Mouse (Mus musculus): Measurements from ENCODE around the gene Gabrg3.
"Not testable (repeated sequence)": the region's sequence is repeated elsewhere in the genome, so short reads cannot be mapped to it uniquely, and the experiment has no call there.

Gene Gabrg3

DNA sequence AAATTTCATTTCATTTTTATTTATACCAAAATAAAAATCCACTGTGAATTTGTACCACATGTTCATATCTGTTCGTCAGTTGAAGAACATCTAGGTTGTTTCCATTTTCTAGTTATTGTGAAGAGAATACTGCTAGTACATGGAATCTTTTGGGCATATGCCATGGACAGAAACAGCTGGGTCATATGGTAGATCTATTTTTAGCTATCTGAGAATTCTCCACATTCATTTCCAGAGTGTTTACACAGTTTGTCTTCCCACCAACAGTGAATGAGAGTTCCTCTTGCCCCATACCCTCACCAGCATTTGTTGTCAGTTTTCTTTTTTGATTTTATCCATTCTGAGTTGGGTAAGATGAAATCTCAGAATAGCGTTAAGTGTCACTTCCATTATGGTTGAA lies 75.0 kb downstream of the Gabrg3 start:
- no peak for DNase-seq (ENCODE audit: low spot score in 2 of 2)

DNA sequence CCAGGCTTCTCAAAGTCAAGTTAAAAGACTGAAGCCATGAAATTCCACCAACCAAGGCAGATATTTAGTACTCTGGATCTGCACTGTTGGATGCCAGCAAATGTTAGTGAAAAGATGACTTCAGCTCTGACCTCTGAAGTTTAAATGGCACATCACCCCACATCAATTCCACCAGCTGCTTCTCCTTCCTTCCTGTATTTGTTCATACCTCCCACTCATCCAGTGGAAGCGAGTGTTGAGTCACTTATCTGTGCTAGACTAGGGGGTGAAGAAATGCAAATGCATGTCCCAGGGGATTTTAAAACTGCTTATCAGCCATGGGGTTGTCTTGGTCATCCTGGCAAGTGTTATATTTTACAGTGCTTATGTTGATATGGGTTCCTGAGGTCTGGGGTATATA lies 79.7 kb downstream of the Gabrg3 start:
- no peak for DNase-seq (ENCODE audit: low spot score in 2 of 2)

GRCm38 (mm10) chr7:57296639-57297038 lies 90.3 kb downstream of the Gabrg3 start:
- no peak for DNase-seq (ENCODE audit: low spot score in 2 of 2)

- DNase-seq (ENCODE audit: low spot score in 2 of 2) = no peak
Observed at GRCm38 (mm10) chr7:57294127-57294526, 92.9 kb downstream of the Gabrg3 start.

DNA sequence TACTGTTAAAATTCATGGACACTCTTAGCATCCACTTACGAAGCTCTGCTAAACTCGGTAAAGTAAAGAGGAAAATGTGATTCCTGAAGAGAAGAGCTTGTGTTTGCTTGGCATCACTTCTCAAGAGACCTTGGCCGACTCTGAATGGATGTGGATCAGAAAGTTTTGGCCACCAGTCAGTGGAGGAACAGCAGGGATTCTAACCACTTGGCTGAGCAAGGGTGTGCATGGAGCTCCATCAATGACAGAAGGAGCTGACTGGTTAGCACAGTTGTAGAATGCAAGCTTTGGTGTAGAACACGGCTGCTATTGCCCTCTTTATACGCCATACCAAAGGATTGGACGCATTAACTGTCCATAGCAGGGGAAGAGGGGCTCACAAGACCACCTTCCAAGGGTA lies 93.4 kb downstream of the Gabrg3 start:
- DNase-seq (ENCODE audit: low spot score in 2 of 2) = no peak

DNA sequence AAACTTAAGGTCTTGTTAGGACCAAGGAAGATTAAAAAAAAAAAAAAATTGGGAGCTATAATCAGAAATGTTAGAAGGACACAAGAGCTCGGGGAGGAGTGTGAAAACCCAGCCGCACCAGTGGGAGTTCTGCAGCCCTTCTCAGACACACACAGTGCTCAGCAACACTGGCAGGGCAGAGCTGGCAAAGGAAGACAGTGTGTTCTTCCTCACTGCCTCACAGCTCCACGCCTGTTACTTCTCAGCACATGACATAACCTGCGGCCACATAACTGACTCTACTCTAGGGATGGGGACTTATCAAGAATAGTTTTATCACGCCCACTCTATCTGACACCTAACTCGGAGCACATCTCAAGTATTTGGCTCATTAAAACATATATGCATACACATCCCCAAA lies 103.8 kb downstream of the Gabrg3 start:
- no peak for DNase-seq (ENCODE audit: low spot score in 2 of 2)

DNA sequence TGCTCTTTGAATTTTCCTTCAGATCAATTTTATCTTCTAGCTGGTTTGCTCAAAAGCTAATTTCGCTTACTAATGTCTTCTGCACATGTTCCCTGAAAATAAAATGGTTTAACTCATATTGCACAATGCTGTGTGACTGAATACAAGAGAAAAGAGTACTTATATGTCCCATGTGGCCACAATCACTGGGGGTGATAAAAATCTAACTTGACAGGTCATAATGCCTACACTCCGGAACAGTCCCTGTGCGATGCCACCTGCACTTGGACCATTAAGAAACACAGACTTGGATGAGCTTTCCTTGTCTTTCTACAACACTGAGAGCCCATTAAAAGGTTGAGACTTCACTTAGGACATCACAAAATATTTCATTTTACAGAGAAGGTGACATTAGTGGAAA lies 108.1 kb downstream of the Gabrg3 start:
- no peak for DNase-seq (ENCODE audit: low spot score in 2 of 2)

DNA sequence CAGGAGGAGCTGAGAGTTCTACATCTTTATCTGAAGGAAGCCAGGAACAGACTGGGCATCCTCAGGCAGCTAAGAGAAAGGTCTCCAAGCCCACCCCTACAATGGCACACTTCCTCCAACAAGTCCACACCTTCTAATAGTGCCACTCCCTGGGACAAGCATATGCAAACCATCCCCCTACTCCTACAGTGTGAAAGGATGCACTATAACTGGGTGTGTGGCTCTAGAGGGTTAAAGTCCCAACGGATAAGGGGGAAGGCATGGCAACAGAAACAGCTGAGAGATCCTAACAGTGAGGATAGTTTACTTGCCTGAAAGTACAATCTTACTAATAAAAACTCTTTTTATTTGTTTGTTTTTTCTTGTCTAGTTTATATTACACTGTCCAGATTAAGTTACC lies 126.8 kb downstream of the Gabrg3 start:
- DNase-seq (ENCODE audit: low spot score in 2 of 2) = no peak

DNA sequence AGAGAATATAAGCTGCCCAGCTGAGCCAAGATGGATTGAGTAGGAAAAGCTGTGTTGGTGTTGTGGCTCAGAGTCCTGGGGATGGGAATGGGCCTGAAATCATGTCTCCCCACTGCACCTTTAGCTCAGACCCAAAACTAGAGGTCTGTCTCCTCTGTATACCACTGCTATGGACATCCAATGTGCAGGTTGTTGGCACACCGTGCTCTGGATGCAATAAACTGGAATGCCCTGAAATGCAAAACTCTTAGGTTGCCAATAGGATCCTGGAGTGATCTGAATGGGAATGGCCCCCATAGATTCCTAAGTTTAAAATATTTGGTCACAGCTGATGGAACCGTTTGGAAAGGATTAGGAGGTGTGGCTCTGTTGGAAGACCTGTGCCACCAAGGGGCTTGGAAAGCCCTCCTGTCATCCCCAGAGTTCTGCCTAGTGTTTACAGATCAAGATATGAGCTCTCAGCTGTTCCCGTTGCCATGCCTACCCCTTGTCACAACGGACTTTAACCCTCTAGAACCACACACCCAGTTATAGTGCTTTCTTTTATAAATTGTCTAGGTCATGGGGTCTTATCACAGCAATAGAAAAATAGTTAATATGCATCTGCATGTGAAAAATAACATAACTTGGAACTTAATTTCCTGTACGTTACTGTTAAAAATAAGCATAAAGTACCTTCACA lies 128.0 kb downstream of the Gabrg3 start:
- DNase-seq (ENCODE audit: low spot score in 2 of 2) = no peak

- DNase-seq (ENCODE audit: low spot score in 2 of 2) = no peak
Observed at GRCm38 (mm10) chr7:57243981-57244380, 143.0 kb downstream of the Gabrg3 start.

- no peak for DNase-seq (ENCODE audit: low spot score in 2 of 2)
Observed at GRCm38 (mm10) chr7:57214119-57214518, 172.9 kb downstream of the Gabrg3 start.

DNA sequence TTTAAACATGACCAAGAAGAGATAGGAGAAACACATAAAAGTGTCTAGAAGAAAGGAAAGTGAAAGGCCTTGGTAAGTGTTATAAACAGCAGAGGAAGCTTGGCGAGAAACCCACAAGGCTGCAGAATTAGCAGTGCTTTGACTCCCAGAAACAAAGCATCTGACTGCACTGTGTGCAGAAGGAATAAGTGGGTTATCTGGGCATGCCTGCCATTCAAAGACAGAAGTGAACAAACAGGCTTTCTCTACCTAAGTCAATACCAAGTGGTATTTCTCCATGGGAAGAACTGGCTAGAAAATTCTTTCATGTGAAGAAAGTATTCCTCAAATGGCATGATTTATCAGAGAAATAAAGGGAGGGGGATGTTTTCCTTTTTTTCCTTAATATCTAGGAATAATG lies 201.0 kb downstream of the Gabrg3 start:
- DNase-seq (ENCODE audit: low spot score in 2 of 2) = no peak

- DNase-seq (ENCODE audit: low spot score in 2 of 2) = not testable (repeated sequence)
Observed at GRCm38 (mm10) chr7:57175891-57176545, 211.0 kb downstream of the Gabrg3 start.

DNA sequence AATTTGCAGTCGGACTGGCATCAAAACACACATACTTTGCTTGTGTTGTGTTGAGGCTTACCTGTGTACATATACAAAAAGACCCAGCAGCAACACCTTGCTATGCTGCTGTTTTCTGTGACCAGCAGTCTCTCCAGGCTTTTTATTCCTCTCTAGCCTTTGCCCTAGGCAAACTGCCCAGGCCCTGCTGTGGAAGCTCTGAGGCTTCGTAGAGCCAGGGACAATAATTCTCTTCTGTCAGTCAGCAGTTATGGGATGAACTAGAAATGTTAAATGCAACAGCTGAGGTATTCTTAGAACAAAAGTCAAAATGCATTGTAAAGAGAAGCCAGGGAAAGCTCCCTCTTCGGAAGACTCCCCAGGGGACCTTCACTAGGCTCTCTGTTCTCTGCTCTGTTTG lies 220.1 kb downstream of the Gabrg3 start:
- DNase-seq (ENCODE audit: low spot score in 2 of 2) = no peak

- DNase-seq (ENCODE audit: low spot score in 2 of 2) = no peak
Observed at GRCm38 (mm10) chr7:57158211-57158610, 228.8 kb downstream of the Gabrg3 start.

- DNase-seq (ENCODE audit: low spot score in 2 of 2) = no peak
Observed at GRCm38 (mm10) chr7:57153743-57154142, 233.2 kb downstream of the Gabrg3 start.

GRCm38 (mm10) chr7:57150768-57151167 lies 236.2 kb downstream of the Gabrg3 start:
- no peak for DNase-seq (ENCODE audit: low spot score in 2 of 2)

DNA sequence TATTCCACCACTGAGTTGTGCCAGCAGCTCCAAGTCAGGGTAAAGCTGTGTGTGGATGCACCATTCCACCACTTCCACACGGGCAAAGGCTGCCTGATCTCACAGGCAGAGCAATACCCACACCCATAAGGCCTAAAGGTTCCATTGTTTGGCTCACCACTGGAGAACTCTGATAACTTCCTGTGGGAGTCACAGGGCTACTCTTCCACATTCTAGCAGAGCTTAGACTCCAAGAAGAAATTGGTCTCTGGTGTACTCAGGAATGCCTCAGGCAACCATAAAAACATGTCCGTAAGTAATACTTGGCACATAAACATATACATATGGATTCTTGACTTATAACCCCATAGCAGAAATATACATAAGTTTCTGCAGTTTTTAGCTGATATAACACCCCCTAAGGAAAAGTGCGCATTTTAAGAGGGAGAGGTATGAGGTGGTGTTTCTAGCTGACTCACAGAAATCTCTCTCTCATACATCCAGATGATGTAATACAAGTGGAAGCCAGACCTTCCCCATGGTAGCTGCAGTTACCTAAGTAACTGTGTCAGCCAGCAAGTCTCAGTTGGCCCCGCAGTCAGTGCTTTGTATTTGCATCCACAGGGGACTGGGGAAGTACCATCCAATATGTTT lies 248.8 kb downstream of the Gabrg3 start:
- DNase-seq (ENCODE audit: low spot score in 2 of 2) = no peak

GRCm38 (mm10) chr7:57133009-57133408 lies 254.0 kb downstream of the Gabrg3 start:
- DNase-seq (ENCODE audit: low spot score in 2 of 2) = no peak

DNA sequence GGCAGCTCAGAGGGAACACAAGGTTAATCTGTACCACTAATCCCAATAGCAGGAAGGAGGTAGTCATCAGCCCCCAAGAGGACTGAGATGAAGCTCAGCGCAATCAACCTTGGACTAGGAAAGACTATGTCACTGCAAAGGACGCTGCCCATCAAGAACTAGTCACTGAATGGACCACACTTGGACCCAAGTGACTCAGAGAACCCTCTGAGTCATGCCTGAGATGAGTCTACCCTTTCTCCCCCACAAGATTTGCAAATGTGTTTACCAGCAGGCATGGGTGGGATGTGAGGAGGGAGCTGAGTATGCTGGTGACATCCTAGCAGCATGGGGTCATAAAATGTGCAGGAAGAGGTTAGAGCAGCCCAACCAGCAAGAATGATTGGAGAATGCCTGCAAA lies 254.5 kb downstream of the Gabrg3 start:
- no peak for DNase-seq (ENCODE audit: low spot score in 2 of 2)

DNA sequence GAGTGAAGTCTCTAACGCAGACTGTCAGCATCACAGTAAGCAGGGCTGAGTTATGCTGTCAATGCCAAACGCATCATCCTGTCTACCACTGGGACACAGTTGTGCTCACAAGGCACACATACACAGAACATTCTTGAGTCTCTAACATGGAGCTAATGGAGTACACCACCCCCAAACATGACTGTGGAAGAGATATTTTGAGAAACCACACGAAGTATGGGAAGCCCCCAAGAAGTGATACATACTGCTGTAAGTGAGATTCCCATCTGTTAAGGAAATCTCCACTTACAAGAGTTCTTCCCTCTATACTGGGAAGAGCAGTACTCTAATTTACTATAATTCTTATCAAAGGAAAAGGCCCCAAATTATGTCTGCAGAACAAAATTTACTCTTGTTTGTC lies 286.9 kb downstream of the Gabrg3 start:
- no peak for DNase-seq (ENCODE audit: low spot score in 2 of 2)

GRCm38 (mm10) chr7:57082071-57082470 lies 304.9 kb downstream of the Gabrg3 start:
- DNase-seq (ENCODE audit: low spot score in 2 of 2) = no peak

- DNase-seq (ENCODE audit: low spot score in 2 of 2) = no peak
Observed at GRCm38 (mm10) chr7:57071435-57072160, 315.4 kb downstream of the Gabrg3 start.

Data from spleen, postnatal 4 days (tissue).